Mouse (Mus musculus) stomach, postnatal 0 days (tissue): ENCODE measurements around the gene Reps1.

Source experiments
- CTCF ChIP-seq: IDR thresholded peaks from 2 replicates; pipeline ENCODE4 v1.5.1; 2016; ENCODE audit warnings: antibody characterized with exemption, low read depth, mild to moderate bottlenecking, moderate library complexity
- EP300 ChIP-seq: optimal IDR thresholded peaks from 2 replicates; pipeline ENCODE3; 2016; ENCODE audit warnings: antibody characterized with exemption

DNA sequence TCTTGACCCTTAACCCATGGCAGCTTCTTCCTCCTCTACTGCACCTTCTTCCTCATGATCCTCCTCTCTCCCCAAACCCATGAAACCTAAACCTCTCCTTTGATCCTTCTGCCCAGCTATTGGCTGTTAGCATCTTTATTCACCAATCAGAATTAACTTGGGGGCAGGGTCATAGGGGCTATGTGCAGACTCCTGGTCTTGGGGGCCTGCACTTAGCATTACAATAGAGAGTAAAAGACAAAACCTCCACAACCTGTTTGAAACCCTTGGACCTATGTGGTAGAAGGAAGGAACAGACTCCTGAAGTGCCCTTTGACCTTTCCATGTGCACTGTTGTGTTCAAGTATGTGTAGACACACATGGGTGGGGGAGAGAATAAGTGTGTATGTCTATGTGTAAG lies 35.0 kb downstream of the Reps1 start:
- no peak for TF ChIP-seq CTCF
- TF ChIP-seq EP300 = no peak
